Mouse (Mus musculus) neural tube, embryonic 14.5 days (tissue): ENCODE results near the gene Adgrf3. TPM values are rescaled to one million over a fixed set of nuclear protein-coding genes. Genes with fewer than 3 reads are reported as not detected.

ENCODE experiments used
- ATAC-seq: fragments of 200-750 bp; cut with Nextera tagmentation; 2 replicates; pipeline ENCODE4 v1.8.0; 2017; ENCODE audit warnings: low read depth, mild to moderate bottlenecking, moderate TSS enrichment, moderate library complexity
- H3K27ac ChIP-seq: fragments of 300-500 bp; sonication (generic); 2 replicates; pipeline ENCODE4 v1.5.1; 2014; ENCODE audit warnings: low read depth, mild to moderate bottlenecking, control low read depth, low read length, moderate library complexity, mixed read lengths
- H3K27me3 ChIP-seq: fragments of 300-500 bp; sonication (generic); 2 replicates; pipeline ENCODE4 v1.6.1; 2014; ENCODE audit warnings: low read length; ENCODE audit not compliant: control insufficient read depth, insufficient read depth
- H3K36me3 ChIP-seq: fragments of 300-500 bp; sonication (generic); 2 replicates; pipeline ENCODE4 v1.6.1; 2014; ENCODE audit warnings: low read length, mixed read lengths; ENCODE audit not compliant: control insufficient read depth, insufficient read depth
- H3K4me1 ChIP-seq: fragments of 300-500 bp; sonication (generic); 2 replicates; pipeline ENCODE4 v1.6.1; 2014; ENCODE audit warnings: low read length; ENCODE audit not compliant: control insufficient read depth, insufficient read depth
- H3K4me2 ChIP-seq: fragments of 300-500 bp; sonication (generic); 2 replicates; pipeline ENCODE4 v1.6.1; 2014; ENCODE audit warnings: mild to moderate bottlenecking, low read depth, low read length, control low read depth
- H3K4me3 ChIP-seq: fragments of 300-500 bp; sonication (generic); 2 replicates; pipeline ENCODE4 v1.5.1; 2014; ENCODE audit warnings: low read depth, low read length, control low read depth, mixed read lengths
- H3K9ac ChIP-seq: fragments of 300-500 bp; sonication (generic); replicated peaks from 2 replicates; pipeline ENCODE4 v1.6.1; 2014; ENCODE audit warnings: low read depth, mild to moderate bottlenecking, control low read depth, low read length, mixed read lengths
- H3K9me3 ChIP-seq: fragments of 300-500 bp; sonication (generic); 2 replicates; pipeline ENCODE4 v1.6.1; 2016; ENCODE audit warnings: low read length; ENCODE audit not compliant: control insufficient read depth
- WGBS: fragments of 180-500 bp; shearing (Covaris S2); extraction: QIAGEN DNeasy Blood & Tissue Kit; methylation state at CpG from one replicate; pipeline ENCODE4 v1.1.7; 2014; 5-methylcytosine and 5-hydroxymethylcytosine counted together
- polyA plus RNA-seq: library from polyadenylated mRNA; unstranded; fragments of >200 nt; fragmentation: Nextera tagmentation; extraction: Ambion mirVana; gene quantifications from 2 replicates; pipeline ENCODE4 v1.2.1, GENCODE M21; 2014

The Adgrf3 gene
- polyA plus RNA-seq: not detected in 2 replicates

DNA sequence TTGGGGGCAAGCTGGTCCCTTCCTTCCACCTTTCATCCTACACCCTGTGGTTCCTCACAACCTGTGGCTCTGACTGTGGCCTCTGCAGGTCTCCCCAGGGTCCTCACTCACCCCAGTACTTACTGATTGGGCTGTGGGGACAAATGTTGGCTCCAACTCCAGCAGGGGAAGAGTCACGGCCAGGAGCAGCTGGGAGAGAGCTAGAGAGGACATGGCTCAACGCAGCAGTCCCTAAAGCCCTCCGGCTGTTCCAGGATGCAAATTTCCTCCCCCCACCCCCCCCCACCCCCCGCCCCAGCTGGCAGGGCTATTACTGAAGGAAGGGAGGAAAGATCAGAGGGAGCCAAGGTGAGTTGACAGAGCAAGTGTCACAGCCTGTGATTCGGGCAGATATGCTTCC lies at the start of gene Adgrf3:
Gene Adgrf3 (minus strand): TSS at position 230 of the 400 bp plus-strand sequence.
- Histone ChIP-seq H3K4me1 (no peaks in the 10 kb centered on the region), H3K9me3 (no peaks in the 10 kb centered on the region), H3K27me3 (no peaks in the 10 kb centered on the region), H3K4me2 (no peak within 1 kb of the TSS), H3K4me3 (no peak within 1 kb of the TSS), H3K36me3 (no peaks in the 10 kb centered on the region), H3K9ac (no peak within 1 kb of the TSS), H3K27ac (no peak within 1 kb of the TSS)
- ATAC-seq: no peak
- 23% methylated on average over 4 of the region's 5 CpGs for WGBS

DNA sequence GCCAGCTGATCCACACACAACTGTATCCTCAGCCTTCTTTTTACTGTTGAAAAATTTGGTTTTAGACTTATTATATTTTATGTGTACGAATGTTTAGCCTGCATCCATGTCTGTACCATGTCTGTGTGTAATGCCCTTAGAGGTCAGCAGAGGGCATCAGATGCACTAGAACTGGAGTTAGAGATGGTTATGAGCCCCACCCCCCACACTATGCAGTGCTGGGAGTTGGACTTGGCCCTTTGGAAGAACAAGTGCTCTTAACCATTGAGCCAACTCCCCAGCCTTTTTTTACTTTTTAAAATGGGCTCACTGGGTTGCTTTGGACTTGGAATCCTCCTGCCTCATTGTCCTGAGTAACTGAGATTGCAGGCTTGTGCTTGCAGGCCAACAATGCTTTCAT lies 42.1 kb upstream of the Adgrf3 start:
- Histone ChIP-seq H3K27ac (no peak overlapping the region), H3K9ac (no peak overlapping the region), H3K4me2 (no peak overlapping the region), H3K4me1 (peaks cover 8% of the 10 kb centered on the region; the same call in 1 of the 2 replicates), H3K36me3 (no peaks in the 10 kb centered on the region), H3K9me3 (no peaks in the 10 kb centered on the region), H3K4me3 (no peak overlapping the region), H3K27me3 (no peaks in the 10 kb centered on the region)
- no peak for ATAC-seq
- 98% methylated on average over 1 of the region's 1 CpGs for WGBS

DNA sequence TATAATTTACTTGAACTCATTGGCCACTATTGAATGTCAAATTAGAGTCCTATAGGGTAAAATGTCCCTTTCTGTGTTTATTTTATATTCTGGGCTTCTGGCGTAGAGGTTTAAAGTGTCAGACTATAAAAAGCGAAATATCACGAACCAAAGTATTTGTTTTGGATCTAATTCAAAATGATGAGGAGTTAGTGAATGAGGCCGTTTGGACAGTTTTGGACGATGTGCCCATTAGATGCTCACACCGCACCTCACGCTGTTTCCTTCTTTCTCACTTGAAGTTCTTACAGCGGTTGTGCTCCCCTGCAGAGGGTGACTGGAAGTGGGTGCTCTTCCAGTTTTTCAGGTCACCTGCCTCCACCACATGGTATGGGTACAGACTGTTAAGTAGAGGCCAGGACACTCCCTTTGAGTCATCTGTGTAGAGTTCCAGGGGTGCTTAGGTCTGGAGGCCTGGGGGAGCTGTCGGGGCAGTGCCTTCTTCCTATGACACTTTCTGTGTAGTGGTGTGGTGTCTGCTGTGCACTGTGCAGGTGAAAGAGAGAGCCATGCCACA lies 40.4 kb upstream of the Adgrf3 start:
- Histone ChIP-seq H3K4me1 (peaks cover 12% of the 10 kb centered on the region; the same call in 1 of the 2 replicates), H3K27ac (no peak overlapping the region), H3K36me3 (no peaks in the 10 kb centered on the region), H3K9ac (no peak overlapping the region), H3K4me3 (no peak overlapping the region), H3K27me3 (no peaks in the 10 kb centered on the region), H3K9me3 (no peaks in the 10 kb centered on the region), H3K4me2 (no peak overlapping the region)
- 93% methylated on average over 9 of the region's 9 CpGs for WGBS
- no peak for ATAC-seq

DNA sequence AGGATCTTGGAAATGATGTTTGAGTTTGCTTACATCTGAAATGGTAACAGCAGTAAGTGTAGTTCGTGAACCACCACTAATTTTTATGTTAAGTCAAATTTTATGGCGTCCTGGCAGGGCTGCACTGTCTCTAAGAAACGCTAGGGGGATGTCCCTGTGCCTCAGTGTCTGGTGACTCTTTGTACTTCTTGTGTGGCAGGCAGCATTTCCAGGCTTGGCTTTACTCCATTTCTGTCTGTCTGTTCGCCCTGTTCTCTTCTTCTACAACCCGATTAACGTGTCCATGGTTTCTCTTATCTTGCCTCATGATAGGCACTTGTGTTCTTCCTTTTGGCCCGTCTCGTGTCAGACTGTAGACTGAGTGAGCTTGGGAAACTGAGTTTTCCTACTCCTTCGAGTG lies 38.2 kb upstream of the Adgrf3 start:
- Histone ChIP-seq H3K27ac (no peak overlapping the region; the same call in 1 of the 2 replicates), H3K27me3 (no peaks in the 10 kb centered on the region), H3K4me2 (no peak overlapping the region), H3K4me3 (no peak overlapping the region), H3K4me1 (peaks cover 12% of the 10 kb centered on the region; the same call in 1 of the 2 replicates), H3K9ac (0 out of 2 replicates have a peak overlapping the region, but pooled peaks have one; percentile 16), H3K36me3 (no peaks in the 10 kb centered on the region), H3K9me3 (no peaks in the 10 kb centered on the region)
- no peak; the same call in 1 of the 2 replicates for ATAC-seq
- WGBS: 56% methylated on average over 9 of the region's 9 CpGs

DNA sequence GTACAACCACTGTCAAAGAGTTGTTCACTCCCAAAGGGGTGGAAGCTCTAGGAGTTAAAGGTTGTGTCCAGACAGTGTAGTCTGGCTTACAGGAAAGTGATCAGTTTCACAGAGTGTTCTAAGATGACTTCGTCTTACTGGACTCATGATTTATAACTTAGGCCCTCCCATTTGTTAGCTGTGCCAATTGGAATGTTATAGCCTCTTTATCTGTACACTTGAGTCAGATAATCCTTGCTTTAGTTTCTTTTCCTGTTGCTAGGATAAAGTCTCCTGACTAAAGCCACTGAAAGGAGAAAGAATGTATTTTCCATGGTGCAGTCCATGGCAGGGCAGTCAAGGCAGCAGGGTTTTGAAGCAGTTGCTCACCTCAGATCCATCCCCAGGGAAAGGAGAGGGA lies 36.9 kb upstream of the Adgrf3 start:
- Histone ChIP-seq H3K36me3 (no peaks in the 10 kb centered on the region), H3K4me2 (no peak overlapping the region), H3K9me3 (no peaks in the 10 kb centered on the region), H3K4me3 (no peak overlapping the region), H3K27me3 (no peaks in the 10 kb centered on the region), H3K27ac (no peak overlapping the region), H3K9ac (no peak overlapping the region), H3K4me1 (peaks cover 12% of the 10 kb centered on the region; the same call in 1 of the 2 replicates)
- 46% methylated on average over 1 of the region's 1 CpGs for WGBS
- no peak for ATAC-seq

DNA sequence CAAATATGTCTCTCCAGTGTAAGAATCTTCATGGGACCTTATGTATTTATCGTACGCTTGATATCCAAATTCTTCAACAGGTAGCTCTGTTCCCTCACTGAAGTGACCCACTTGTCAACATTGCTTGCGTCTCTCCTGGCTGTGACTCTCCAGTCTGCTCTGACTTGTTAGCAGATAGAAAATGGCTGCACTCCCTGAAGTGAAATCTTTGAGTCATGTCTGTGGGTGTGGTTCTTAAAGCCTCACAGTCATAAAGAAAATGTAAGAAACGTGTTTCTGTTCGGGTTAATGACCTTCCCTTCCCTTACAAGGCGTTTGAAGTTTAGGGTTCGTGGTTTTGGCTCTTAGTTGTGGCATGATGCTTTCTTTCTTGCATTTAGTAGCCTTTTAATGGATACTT lies 35.0 kb upstream of the Adgrf3 start:
- 87% methylated on average over 7 of the region's 7 CpGs for WGBS
- Histone ChIP-seq H3K27ac (no peak overlapping the region), H3K4me3 (no peak overlapping the region), H3K9ac (no peak overlapping the region), H3K9me3 (no peaks in the 10 kb centered on the region), H3K27me3 (no peaks in the 10 kb centered on the region), H3K4me1 (peaks cover 12% of the 10 kb centered on the region; the same call in 1 of the 2 replicates), H3K36me3 (no peaks in the 10 kb centered on the region), H3K4me2 (no peak overlapping the region)
- no peak for ATAC-seq

DNA sequence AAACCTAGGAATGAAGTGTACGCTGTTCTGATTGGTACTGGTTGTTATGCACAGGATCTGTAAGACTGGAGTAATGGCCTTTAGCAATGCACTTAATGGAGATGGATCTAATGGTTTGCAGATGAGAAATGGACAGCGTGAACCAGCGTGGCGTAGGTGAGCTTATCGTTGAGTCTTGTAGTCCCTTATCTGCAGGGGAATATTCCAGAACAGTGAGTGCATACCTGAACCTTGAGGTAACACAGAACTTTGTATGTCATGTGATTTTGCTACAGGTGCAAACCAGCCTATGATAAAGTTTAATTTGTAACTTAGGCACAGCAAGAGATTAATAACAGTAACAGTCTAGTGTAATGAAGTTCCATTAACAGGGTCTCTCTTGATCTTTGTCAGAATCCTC lies 33.0 kb upstream of the Adgrf3 start:
- Histone ChIP-seq H3K4me1 (peaks cover 18% of the 10 kb centered on the region), H3K27me3 (no peaks in the 10 kb centered on the region), H3K9me3 (no peaks in the 10 kb centered on the region), H3K9ac (no peak overlapping the region), H3K4me2 (no peak overlapping the region), H3K4me3 (no peak overlapping the region), H3K27ac (no peak overlapping the region), H3K36me3 (no peaks in the 10 kb centered on the region)
- WGBS: 96% methylated on average over 5 of the region's 5 CpGs
- ATAC-seq: no peak

DNA sequence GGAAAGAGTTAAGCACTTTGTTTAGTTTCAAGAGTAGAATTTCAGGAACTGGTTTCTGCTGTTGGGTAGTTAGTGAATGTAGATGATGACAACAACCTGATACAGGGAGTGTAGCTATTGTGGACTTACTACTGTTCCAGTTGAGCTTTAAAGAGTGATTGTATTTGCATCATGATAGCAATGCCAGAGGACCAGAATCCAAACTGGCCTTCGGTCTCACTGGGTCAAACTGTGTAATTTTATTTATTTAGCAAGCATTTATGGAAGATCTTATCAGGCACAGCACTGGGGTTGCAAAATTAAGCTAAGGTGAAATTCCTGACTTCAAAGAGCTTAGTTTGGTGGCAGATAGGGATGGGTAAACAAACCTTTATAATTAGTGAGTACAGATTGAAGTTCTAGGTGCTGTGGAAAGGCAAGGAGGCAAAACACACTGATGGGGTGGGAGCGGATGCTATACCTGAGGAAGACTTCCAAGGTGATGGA lies 30.2 kb upstream of the Adgrf3 start:
- H3K4me3 ChIP-seq: no peak overlapping the region
- no peak overlapping the region for H3K27ac ChIP-seq
- H3K9ac ChIP-seq: no peak overlapping the region
- ATAC-seq: no peak
- H3K4me2 ChIP-seq: no peak overlapping the region
- H3K36me3 ChIP-seq: no peaks in the 10 kb centered on the region
- H3K27me3 ChIP-seq: no peaks in the 10 kb centered on the region
- peaks cover 23% of the 10 kb centered on the region for H3K4me1 ChIP-seq
- WGBS: 97% methylated on average over 2 of the region's 2 CpGs
- H3K9me3 ChIP-seq: no peaks in the 10 kb centered on the region

DNA sequence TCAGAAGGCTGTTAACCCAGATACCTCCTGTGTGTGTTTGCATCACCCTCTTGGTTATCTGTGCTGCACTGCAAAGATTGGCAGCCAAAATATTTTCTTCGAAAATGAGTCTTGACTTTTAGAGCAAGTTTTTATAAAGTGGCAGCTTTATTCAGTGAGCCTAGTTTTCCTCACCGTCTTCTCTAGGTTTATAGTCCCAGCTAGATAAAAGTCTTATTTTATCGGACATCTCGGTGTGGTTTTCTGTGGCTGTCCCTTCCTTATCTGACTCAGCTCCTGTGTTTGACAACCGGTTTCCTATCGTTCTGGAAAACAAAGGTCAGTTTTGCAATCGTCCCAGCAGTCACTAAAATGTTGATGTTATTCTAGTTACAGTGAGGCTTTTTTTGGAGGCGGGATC lies 28.5 kb upstream of the Adgrf3 start:
- Histone ChIP-seq H3K27me3 (no peaks in the 10 kb centered on the region), H3K4me1 (peaks cover 23% of the 10 kb centered on the region), H3K4me2 (peak overlapping the region; percentile 85), H3K27ac (no peak overlapping the region), H3K9me3 (no peaks in the 10 kb centered on the region), H3K4me3 (peak overlapping the region; percentile 73), H3K9ac (peak overlapping the region; percentile 69; the same call in 1 of the 2 replicates), H3K36me3 (no peaks in the 10 kb centered on the region)
- WGBS: 69% methylated on average over 8 of the region's 8 CpGs
- no peak for ATAC-seq
